Mouse (Mus musculus): ENCODE data around the gene Gnb1.

- TF ChIP-seq USF1 (IDR thresholded peaks at IDR 0.05; ENCODE audit: low read depth) (no peak), CTCF (IDR thresholded peaks at IDR 0.05; ENCODE audit: control insufficient read depth, insufficient read depth, insufficient read length) (no peak), MAX (IDR thresholded peaks at IDR 0.05) (no peak), CEBPB (IDR thresholded peaks at IDR 0.05; ENCODE audit: low read depth) (no peak)
These were observed 58.8 kb downstream of the Gnb1 start for GRCm38 (mm10) chr4:155549993-155550392.
